9 mouse cellular contexts compared by ENCODE assay signal in the genomic region with DNA sequence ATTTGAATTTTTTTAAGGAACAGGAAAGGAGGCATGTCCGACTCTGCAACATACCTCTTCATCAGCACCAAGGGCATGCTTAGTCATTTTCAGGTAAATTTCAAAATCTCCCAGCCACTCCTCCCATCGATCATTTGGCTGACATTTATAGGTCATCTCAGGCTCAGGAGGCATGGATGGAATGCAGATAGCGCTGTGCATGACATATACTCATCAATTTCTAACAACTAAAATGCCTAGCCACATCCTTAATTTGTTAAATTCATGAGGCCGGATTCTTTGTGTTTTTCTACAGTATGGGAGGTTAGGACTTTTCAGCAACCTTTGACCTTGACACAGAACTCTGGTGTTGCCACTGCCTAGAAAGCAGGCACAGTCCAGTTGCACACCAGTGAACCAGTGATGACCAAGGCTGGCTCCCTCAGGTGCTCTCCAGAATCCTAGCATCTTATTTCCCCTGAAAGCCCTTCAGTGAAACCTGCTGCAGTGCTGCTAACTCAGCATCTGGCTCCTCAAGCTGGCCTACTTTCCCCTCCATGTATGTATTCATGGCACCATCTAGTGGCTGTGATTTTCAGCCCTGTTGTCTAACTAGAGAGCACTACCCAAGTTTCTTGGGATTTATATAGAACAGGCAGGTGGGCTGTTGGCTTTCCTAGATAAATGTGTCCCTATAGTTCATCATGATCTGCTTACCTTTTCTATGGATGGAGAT. TPM values are rescaled to one million over a fixed set of nuclear protein-coding genes. Genes with fewer than 3 reads are reported as not detected.
A peak's percentile ranks its signal among the peaks of the same experiment; 100 is the strongest.
DNase-seq lines count a peak whose midpoint lies in the region; ATAC-seq lines count a peak whose summit lies in the region.
"Had no signal": no experiment of that assay in that cellular context is flagged by ENCODE, and none has a peak within 500 bp of the region (broad histone marks: within the 10 kb centered on the region; RNA-seq: fewer than 3 reads in every experiment).

No protein-coding gene starts in this region.

- no peak overlapping the region for H3K27ac ChIP-seq in kidney, embryonic 16.5 days (ENCODE audit: low read length)
- no peak overlapping the region for H3K27ac ChIP-seq in forebrain, embryonic 11.5 days (ENCODE audit: low read depth, low read length)
- H3K27ac ChIP-seq in limb, embryonic 10.5 days, result no peak overlapping the region
- H3K27ac ChIP-seq: heart, embryonic 15.5 days had no signal

- H3K9me3 ChIP-seq in kidney, embryonic 16.5 days (ENCODE audit: low read length), result no peaks in the 10 kb centered on the region
- no peaks in the 10 kb centered on the region for H3K9me3 ChIP-seq in forebrain, embryonic 11.5 days (ENCODE audit: control insufficient read depth, low read length)
- H3K9me3 ChIP-seq in limb, embryonic 10.5 days (replicated peaks), result no peaks in the 10 kb centered on the region
- H3K9me3 ChIP-seq: heart, embryonic 15.5 days had no signal

- no peak overlapping the region for H3K4me3 ChIP-seq in kidney, embryonic 16.5 days (ENCODE audit: low read length)
- H3K4me3 ChIP-seq in forebrain, embryonic 11.5 days (ENCODE audit: low read depth, low read length), result no peak overlapping the region
- H3K4me3 ChIP-seq in limb, embryonic 10.5 days, result no peak overlapping the region
- H3K4me3 ChIP-seq: heart, embryonic 15.5 days had no signal

- 80% methylated on average over 4 of the region's 4 CpGs for WGBS in kidney, embryonic 16.5 days
- 82% methylated on average over 4 of the region's 4 CpGs for WGBS in forebrain, embryonic 11.5 days
- WGBS in limb, embryonic 10.5 days, result 80% methylated on average over 4 of the region's 4 CpGs

- DNase-seq in kidney, adult 11 months, result peak; percentile 7
- DNase-seq in adrenal gland, postnatal 36 days, result peak; percentile 48 to 67
- peak; percentile 52 for DNase-seq in forebrain, embryonic 11.5 days (ENCODE audit: low spot score)
- peak; percentile 12 to 32 for DNase-seq in kidney, adult 8-10 months
- DNase-seq in limb, embryonic 10.5 days (ENCODE audit: low spot score), result peak; percentile 34
- peak; percentile 59 for DNase-seq in right cerebral cortex, postnatal 14 days
- no peak for DNase-seq in thymus, postnatal 4 days

- no peak for ATAC-seq in kidney, embryonic 16.5 days (ENCODE audit: low FRiP score, low TSS enrichment)
- peak; percentile 72 for ATAC-seq in forebrain, embryonic 11.5 days (replicated peaks; ENCODE audit: low FRiP score)

- H3K4me1 ChIP-seq in kidney, embryonic 16.5 days (ENCODE audit: insufficient read depth, low read length), result no peaks in the 10 kb centered on the region
- H3K4me1 ChIP-seq in forebrain, embryonic 11.5 days (replicated peaks; ENCODE audit: control insufficient read depth, insufficient read depth, low read length), result no peaks in the 10 kb centered on the region
- H3K4me1 ChIP-seq in limb, embryonic 10.5 days, result no peaks in the 10 kb centered on the region
- H3K4me1 ChIP-seq: heart, embryonic 15.5 days had no signal

- H3K4me2 ChIP-seq in kidney, embryonic 16.5 days (replicated peaks; ENCODE audit: low read depth, low read length), result no peak overlapping the region
- no peak overlapping the region for H3K4me2 ChIP-seq in forebrain, embryonic 11.5 days (ENCODE audit: low read depth, low read length, severe bottlenecking)
- H3K4me2 ChIP-seq: heart, embryonic 15.5 days had no signal

- no peaks in the 10 kb centered on the region for H3K36me3 ChIP-seq in kidney, embryonic 16.5 days (ENCODE audit: insufficient read depth, low read length)
- H3K36me3 ChIP-seq in forebrain, embryonic 11.5 days (ENCODE audit: control insufficient read depth, insufficient read depth, low read length), result no peaks in the 10 kb centered on the region
- no peaks in the 10 kb centered on the region for H3K36me3 ChIP-seq in limb, embryonic 10.5 days
- H3K36me3 ChIP-seq: heart, embryonic 15.5 days had no signal

- H3K9ac ChIP-seq in kidney, embryonic 16.5 days (replicated peaks; ENCODE audit: low read length), result no peak overlapping the region
- H3K9ac ChIP-seq in forebrain, embryonic 11.5 days (ENCODE audit: low read length), result no peak overlapping the region
- H3K9ac ChIP-seq: heart, embryonic 15.5 days had no signal

- H3K27me3 ChIP-seq in kidney, embryonic 16.5 days (ENCODE audit: insufficient read depth, low read length), result no peaks in the 10 kb centered on the region
- no peaks in the 10 kb centered on the region for H3K27me3 ChIP-seq in forebrain, embryonic 11.5 days (ENCODE audit: control insufficient read depth, insufficient read depth, low read length)
- no peaks in the 10 kb centered on the region for H3K27me3 ChIP-seq in limb, embryonic 10.5 days (ENCODE audit: low read depth, poor library complexity, severe bottlenecking)
- H3K27me3 ChIP-seq: heart, embryonic 15.5 days had no signal

RNA-seq across cellular contexts. Expression of gene Gabra5, which starts 35.9 kb away (rescaled TPM):
- 0.15 TPM in 1 of 2 replicates, not detected in the other for polyA plus RNA-seq in kidney, embryonic 16.5 days (2015; fragmentation: Nextera tagmentation; extraction: Ambion mirVana)
- not detected for total RNA-seq in adrenal gland, postnatal 36 days (2021)
- polyA plus RNA-seq in forebrain, embryonic 11.5 days (2014; fragmentation: Nextera tagmentation; extraction: Ambion mirVana), result 0.52 and 0.59 TPM in 2 replicates
- polyA plus RNA-seq in limb, embryonic 10.5 days (2016; fragmentation: Nextera tagmentation; extraction: Ambion mirVana), result 0.08 and 0.15 TPM in 2 replicates

RNA-seq across cellular contexts. Expression of gene Gabrb3, which starts 54.5 kb away (rescaled TPM):
- polyA plus RNA-seq in kidney, embryonic 16.5 days (2015; fragmentation: Nextera tagmentation; extraction: Ambion mirVana), result 0.95 and 1.0 TPM in 2 replicates
- total RNA-seq in adrenal gland, postnatal 36 days (2021), result 1 to 10 TPM; 7.8 to 9.5 TPM
- 6.5 and 8.5 TPM in 2 replicates for polyA plus RNA-seq in forebrain, embryonic 11.5 days (2014; fragmentation: Nextera tagmentation; extraction: Ambion mirVana)
- 0.93 and 0.95 TPM in 2 replicates for polyA plus RNA-seq in limb, embryonic 10.5 days (2016; fragmentation: Nextera tagmentation; extraction: Ambion mirVana)
